Mouse (Mus musculus): ENCODE measurements around the gene Tcf3.

- TF ChIP-seq CTCF (IDR thresholded peaks at IDR 0.05; ENCODE audit: low read depth) (no peak), EP300 (IDR thresholded peaks at IDR 0.05; ENCODE audit: low read depth) (no peak)
These were observed 22.2 kb upstream of the Tcf3 start for GRCm38 (mm10) chr10:80455697-80456096.

Data from liver, embryonic 14.5 days (tissue).